In the genomic region with DNA sequence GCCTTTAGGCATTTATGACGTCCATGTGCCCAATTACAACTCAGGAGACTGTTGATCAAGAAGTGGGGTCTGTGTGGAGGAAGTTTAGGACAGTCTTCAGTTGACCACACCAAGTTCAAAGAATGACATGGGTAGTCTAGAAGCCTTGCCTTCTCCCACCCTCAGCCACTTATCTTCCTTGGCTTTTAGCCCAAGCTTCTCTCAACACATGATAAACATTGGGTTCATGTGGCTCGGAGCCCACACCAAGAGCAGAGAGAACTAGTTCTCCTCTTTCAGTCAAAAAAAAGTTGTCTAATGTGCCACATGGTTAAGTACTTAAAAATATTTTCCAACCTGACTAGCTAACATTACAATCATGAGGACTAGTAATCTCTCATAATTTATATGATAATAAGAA, we compare ENCODE assay signal across 11 mouse cellular contexts.
"Had no signal": no experiment of that assay in that cellular context is flagged by ENCODE, and none has a peak within 500 bp of the region (broad histone marks: within the 10 kb centered on the region; RNA-seq: fewer than 3 reads in every experiment).

No protein-coding gene starts in this region.

- H3K9ac ChIP-seq: kidney, embryonic 15.5 days; liver, embryonic 15.5 days; midbrain, embryonic 13.5 days had no signal

- H3K27me3 ChIP-seq: kidney, embryonic 15.5 days; liver, embryonic 15.5 days; midbrain, embryonic 13.5 days had no signal

- H3K4me3 ChIP-seq: kidney, embryonic 15.5 days; limb, embryonic 10.5 days; liver, embryonic 15.5 days; midbrain, embryonic 13.5 days had no signal

- H3K4me1 ChIP-seq: kidney, embryonic 15.5 days; liver, embryonic 15.5 days; midbrain, embryonic 13.5 days had no signal

- H3K36me3 ChIP-seq: kidney, embryonic 15.5 days; limb, embryonic 10.5 days; liver, embryonic 15.5 days; midbrain, embryonic 13.5 days had no signal

- H3K4me2 ChIP-seq: kidney, embryonic 15.5 days; liver, embryonic 11.5 days; liver, embryonic 15.5 days; midbrain, embryonic 13.5 days had no signal

- H3K9me3 ChIP-seq: kidney, embryonic 15.5 days; limb, embryonic 10.5 days; liver, embryonic 15.5 days; midbrain, embryonic 13.5 days had no signal

- ATAC-seq: midbrain, embryonic 13.5 days had no signal

- H3K27ac ChIP-seq: kidney, embryonic 15.5 days; liver, embryonic 15.5 days; midbrain, embryonic 13.5 days had no signal

- DNase-seq: kidney, adult 2 months; kidney, postnatal 14 days; lung, postnatal 10 days; right cerebral cortex, postnatal 14 days; thymus, adult 18-20 months; thymus, postnatal 14 days had no signal
